Mouse (Mus musculus) hindbrain, embryonic 15.5 days (tissue): Measurements from ENCODE around the gene Chd2. TPM values are rescaled to one million over a fixed set of nuclear protein-coding genes. Genes with fewer than 3 reads are reported as not detected.

ENCODE experiments used
- ATAC-seq: fragments of 200-750 bp; cut with Nextera tagmentation; 2 replicates; pipeline ENCODE4 v1.8.0; 2017; ENCODE audit warnings: low read depth, moderate number of reproducible peaks, moderate TSS enrichment; ENCODE audit not compliant: low FRiP score
- H3K27ac ChIP-seq: fragments of 300-500 bp; sonication (generic); replicated peaks from 2 replicates; pipeline ENCODE4 v1.5.1; 2015; ENCODE audit warnings: mild to moderate bottlenecking, inconsistent platforms
- H3K27me3 ChIP-seq: fragments of 300-500 bp; sonication (generic); 2 replicates; pipeline ENCODE4 v1.6.1; 2015; ENCODE audit warnings: control low read depth, inconsistent platforms
- H3K36me3 ChIP-seq: fragments of 300-500 bp; sonication (generic); 2 replicates; pipeline ENCODE4 v1.6.1; 2015; ENCODE audit warnings: control low read depth, inconsistent platforms
- H3K4me1 ChIP-seq: fragments of 300-500 bp; sonication (generic); replicated peaks from 2 replicates; pipeline ENCODE4 v1.6.1; 2015; ENCODE audit warnings: control low read depth, inconsistent platforms
- H3K4me2 ChIP-seq: fragments of 300-500 bp; sonication (generic); 2 replicates; pipeline ENCODE4 v1.6.1; 2015; ENCODE audit warnings: moderate library complexity, mild to moderate bottlenecking, inconsistent platforms
- H3K4me3 ChIP-seq: fragments of 300-500 bp; sonication (generic); 2 replicates; pipeline ENCODE4 v1.5.1; 2015; ENCODE audit warnings: mild to moderate bottlenecking, inconsistent platforms
- H3K9ac ChIP-seq: fragments of 300-500 bp; sonication (generic); 2 replicates; pipeline ENCODE4 v1.6.1; 2015; ENCODE audit warnings: inconsistent platforms
- H3K9me3 ChIP-seq: fragments of 300-500 bp; sonication (generic); 2 replicates; pipeline ENCODE4 v1.6.1; 2016; ENCODE audit warnings: control low read depth, inconsistent platforms
- WGBS: fragments of 180-500 bp; shearing (Covaris S2); methylation state at CpG from one replicate; pipeline ENCODE4 v1.1.7; 2015; 5-methylcytosine and 5-hydroxymethylcytosine counted together
- polyA plus RNA-seq: library from polyadenylated mRNA; unstranded; fragments of >200 nt; fragmentation: Nextera tagmentation; extraction: Ambion mirVana; gene quantifications from 2 replicates; pipeline ENCODE4 v1.2.1, GENCODE M21; 2015

The Chd2 gene
- polyA plus RNA-seq, 1 experiment from 2014 or later, result 34.9 TPM

- H3K27ac ChIP-seq, result no peak overlapping the region
- no peak for ATAC-seq
- H3K4me3 ChIP-seq, result no peak overlapping the region
- H3K4me1 ChIP-seq, result no peaks in the 10 kb centered on the region
- H3K36me3 ChIP-seq, result peaks cover 83% of the 10 kb centered on the region
- H3K9ac ChIP-seq, result no peak overlapping the region
- H3K9me3 ChIP-seq, result no peaks in the 10 kb centered on the region
- H3K4me2 ChIP-seq, result no peak overlapping the region
- 90% methylated on average over 4 of the region's 4 CpGs for WGBS
- H3K27me3 ChIP-seq, result no peaks in the 10 kb centered on the region
These were observed 90.0 kb downstream of the Chd2 start for GRCm38 (mm10) chr7:73451594-73451993.

GRCm38 (mm10) chr7:73442246-73442645, 99.4 kb downstream of the Chd2 start:
- Histone ChIP-seq H3K9ac (no peak overlapping the region), H3K27me3 (no peaks in the 10 kb centered on the region), H3K36me3 (peaks cover 90% of the 10 kb centered on the region), H3K4me3 (no peak overlapping the region), H3K4me2 (no peak overlapping the region), H3K9me3 (no peaks in the 10 kb centered on the region), H3K27ac (no peak overlapping the region), H3K4me1 (no peaks in the 10 kb centered on the region)
- WGBS, result 96% methylated on average over 4 of the region's 4 CpGs
- no peak for ATAC-seq

GRCm38 (mm10) chr7:73441802-73442201, 99.8 kb downstream of the Chd2 start:
- H3K4me2 ChIP-seq, result no peak overlapping the region
- H3K9me3 ChIP-seq, result no peaks in the 10 kb centered on the region
- no peaks in the 10 kb centered on the region for H3K4me1 ChIP-seq
- H3K36me3 ChIP-seq, result peaks cover 89% of the 10 kb centered on the region
- no peaks in the 10 kb centered on the region for H3K27me3 ChIP-seq
- 96% methylated on average over 3 of the region's 3 CpGs for WGBS
- no peak overlapping the region for H3K9ac ChIP-seq
- no peak overlapping the region for H3K4me3 ChIP-seq
- H3K27ac ChIP-seq, result no peak overlapping the region
- ATAC-seq, result no peak

- H3K27ac ChIP-seq, result no peak overlapping the region
- H3K4me2 ChIP-seq, result no peak overlapping the region
- ATAC-seq, result no peak
- H3K9ac ChIP-seq, result no peak overlapping the region
- H3K27me3 ChIP-seq, result no peaks in the 10 kb centered on the region
- H3K9me3 ChIP-seq, result no peaks in the 10 kb centered on the region
- no peak overlapping the region for H3K4me3 ChIP-seq
- 72% methylated on average over 12 of the region's 12 CpGs for WGBS
- peaks cover 60% of the 10 kb centered on the region for H3K36me3 ChIP-seq
- H3K4me1 ChIP-seq, result peaks cover 5% of the 10 kb centered on the region; the same call in 1 of the 2 replicates
These were observed 105.9 kb downstream of the Chd2 start for GRCm38 (mm10) chr7:73435685-73436084.

- Histone ChIP-seq H3K9me3 (no peaks in the 10 kb centered on the region), H3K27ac (no peak overlapping the region), H3K36me3 (peaks cover 55% of the 10 kb centered on the region), H3K9ac (no peak overlapping the region), H3K27me3 (no peaks in the 10 kb centered on the region), H3K4me2 (no peak overlapping the region), H3K4me3 (no peak overlapping the region), H3K4me1 (peaks cover 5% of the 10 kb centered on the region; the same call in 1 of the 2 replicates)
- WGBS, result 88% methylated on average over 2 of the region's 2 CpGs
- ATAC-seq, result peak; percentile 60; the same call in 1 of the 2 replicates
These were observed 107.3 kb downstream of the Chd2 start for GRCm38 (mm10) chr7:73434336-73434677.

- Histone ChIP-seq H3K9ac (no peak overlapping the region), H3K4me1 (peaks cover 5% of the 10 kb centered on the region; the same call in 1 of the 2 replicates), H3K4me3 (no peak overlapping the region), H3K27ac (peak overlapping the region; percentile 63), H3K4me2 (no peak overlapping the region), H3K27me3 (no peaks in the 10 kb centered on the region), H3K9me3 (no peaks in the 10 kb centered on the region), H3K36me3 (peaks cover 55% of the 10 kb centered on the region)
- peak; percentile 51; the same call in 1 of the 2 replicates for ATAC-seq
- WGBS, result 58% methylated on average over 6 of the region's 6 CpGs
These were observed 107.8 kb downstream of the Chd2 start for GRCm38 (mm10) chr7:73433637-73434335.

- WGBS, result 97% methylated on average over 3 of the region's 3 CpGs
- no peak for ATAC-seq
- no peak overlapping the region for H3K9ac ChIP-seq
- H3K27me3 ChIP-seq, result no peaks in the 10 kb centered on the region
- peaks cover 14% of the 10 kb centered on the region for H3K4me1 ChIP-seq
- H3K4me3 ChIP-seq, result no peak overlapping the region
- H3K9me3 ChIP-seq, result no peaks in the 10 kb centered on the region
- peaks cover 31% of the 10 kb centered on the region for H3K36me3 ChIP-seq
- no peak overlapping the region for H3K4me2 ChIP-seq
- no peak overlapping the region for H3K27ac ChIP-seq
These were observed 113.1 kb downstream of the Chd2 start for GRCm38 (mm10) chr7:73428525-73428924.

- Histone ChIP-seq H3K27ac (no peak overlapping the region), H3K36me3 (peaks cover 31% of the 10 kb centered on the region), H3K4me1 (peaks cover 18% of the 10 kb centered on the region), H3K9me3 (no peaks in the 10 kb centered on the region), H3K9ac (no peak overlapping the region), H3K4me3 (no peak overlapping the region), H3K4me2 (no peak overlapping the region), H3K27me3 (no peaks in the 10 kb centered on the region)
- ATAC-seq, result no peak
- 95% methylated on average over 6 of the region's 6 CpGs for WGBS
These were observed 113.8 kb downstream of the Chd2 start for GRCm38 (mm10) chr7:73427794-73428193.

- Histone ChIP-seq H3K27ac (0 out of 2 replicates have a peak overlapping the region, but pooled peaks have one; percentile 12), H3K4me3 (no peak overlapping the region), H3K9me3 (no peaks in the 10 kb centered on the region), H3K9ac (no peak overlapping the region), H3K4me1 (peaks cover 25% of the 10 kb centered on the region), H3K27me3 (no peaks in the 10 kb centered on the region), H3K36me3 (peaks cover 31% of the 10 kb centered on the region), H3K4me2 (no peak overlapping the region)
- WGBS, result 86% methylated on average over 8 of the region's 8 CpGs
- ATAC-seq, result no peak
These were observed 114.8 kb downstream of the Chd2 start for GRCm38 (mm10) chr7:73426752-73427386.

GRCm38 (mm10) chr7:73426235-73426634, 115.4 kb downstream of the Chd2 start:
- no peaks in the 10 kb centered on the region for H3K9me3 ChIP-seq
- H3K36me3 ChIP-seq, result peaks cover 31% of the 10 kb centered on the region
- ATAC-seq, result no peak
- H3K9ac ChIP-seq, result no peak overlapping the region
- no peak overlapping the region for H3K4me2 ChIP-seq
- H3K27me3 ChIP-seq, result no peaks in the 10 kb centered on the region
- H3K4me1 ChIP-seq, result peaks cover 28% of the 10 kb centered on the region
- H3K27ac ChIP-seq, result no peak overlapping the region
- no peak overlapping the region for H3K4me3 ChIP-seq
- WGBS, result 69% methylated on average over 3 of the region's 3 CpGs

GRCm38 (mm10) chr7:73425451-73425850, 116.2 kb downstream of the Chd2 start:
- ATAC-seq, result no peak
- H3K4me3 ChIP-seq, result no peak overlapping the region
- H3K4me2 ChIP-seq, result no peak overlapping the region
- peaks cover 32% of the 10 kb centered on the region for H3K4me1 ChIP-seq
- no peaks in the 10 kb centered on the region for H3K9me3 ChIP-seq
- H3K36me3 ChIP-seq, result peaks cover 31% of the 10 kb centered on the region
- peak overlapping the region; percentile 50; the same call in 1 of the 2 replicates for H3K27ac ChIP-seq
- WGBS, result 88% methylated on average over 7 of the region's 7 CpGs
- H3K9ac ChIP-seq, result no peak overlapping the region
- H3K27me3 ChIP-seq, result no peaks in the 10 kb centered on the region

- Histone ChIP-seq H3K27ac (peak overlapping the region; percentile 50), H3K9ac (no peak overlapping the region), H3K4me2 (no peak overlapping the region), H3K4me3 (no peak overlapping the region), H3K9me3 (no peaks in the 10 kb centered on the region), H3K4me1 (peaks cover 39% of the 10 kb centered on the region), H3K36me3 (peaks cover 25% of the 10 kb centered on the region), H3K27me3 (no peaks in the 10 kb centered on the region)
- ATAC-seq, result no peak
- 36% methylated on average over 3 of the region's 3 CpGs for WGBS
These were observed 116.9 kb downstream of the Chd2 start for GRCm38 (mm10) chr7:73424705-73425104.
